Mouse (Mus musculus): ENCODE data around the gene Rccd1. TPM values are rescaled to one million over a fixed set of nuclear protein-coding genes. Genes with fewer than 3 reads are reported as not detected.

Rccd1 gene
- polyA plus RNA-seq, 1 experiment from 2014 or later: 7.5 TPM

GRCm38 (mm10) chr7:80294764-80295648, 29.2 kb downstream of the Rccd1 start:
- H3K36me3 ChIP-seq (replicated peaks; ENCODE audit: control insufficient read depth, insufficient read depth, low read depth, low read length): no peaks in the 10 kb centered on the region; the same call in 1 of the 2 replicates
- no peaks in the 10 kb centered on the region for H3K27me3 ChIP-seq (ENCODE audit: control insufficient read depth, insufficient read depth, low read length)
- peak overlapping the region; percentile 86 for H3K9ac ChIP-seq (replicated peaks; ENCODE audit: low read length)
- 9% methylated on average over 37 of the region's 37 CpGs for WGBS
- H3K9me3 ChIP-seq (replicated peaks; ENCODE audit: control insufficient read depth, low read length): no peaks in the 10 kb centered on the region
- peak; percentile 57 for DNase-seq (ENCODE audit: low spot score)
- ATAC-seq (replicated peaks; ENCODE audit: insufficient number of reproducible peaks, low FRiP score, low TSS enrichment, low read depth): peak; percentile 58
- H3K4me2 ChIP-seq (ENCODE audit: low read depth, low read length): peak overlapping the region; percentile 66
- no peaks in the 10 kb centered on the region for H3K4me1 ChIP-seq (ENCODE audit: control insufficient read depth, insufficient read depth, low read length)
- peak overlapping the region; percentile 78 for H3K27ac ChIP-seq (replicated peaks; ENCODE audit: low read depth, low read length)
- peak overlapping the region; percentile 91 for H3K4me3 ChIP-seq (ENCODE audit: low read depth, low read length)

GRCm38 (mm10) chr7:80294062-80294763, 30.0 kb downstream of the Rccd1 start, which contains the start of gene Prc1:
Gene Prc1, plus strand, starts transcription at chr7:80294450.
- Histone ChIP-seq H3K36me3 (replicated peaks; ENCODE audit: control insufficient read depth, insufficient read depth, low read depth, low read length) (no peaks in the 10 kb centered on the region; the same call in 1 of the 2 replicates), H3K27me3 (ENCODE audit: control insufficient read depth, insufficient read depth, low read length) (no peaks in the 10 kb centered on the region), H3K27ac (replicated peaks; ENCODE audit: low read depth, low read length) (peak within 1 kb of the TSS; percentile 78), H3K9me3 (replicated peaks; ENCODE audit: control insufficient read depth, low read length) (no peaks in the 10 kb centered on the region), H3K4me1 (ENCODE audit: control insufficient read depth, insufficient read depth, low read length) (no peaks in the 10 kb centered on the region), H3K4me2 (ENCODE audit: low read depth, low read length) (peak within 1 kb of the TSS; percentile 66), H3K4me3 (ENCODE audit: low read depth, low read length) (peak within 1 kb of the TSS; percentile 91), H3K9ac (replicated peaks; ENCODE audit: low read length) (peak within 1 kb of the TSS; percentile 86)
- WGBS: under 1% methylated on average over 52 of the region's 52 CpGs
- ATAC-seq (replicated peaks; ENCODE audit: insufficient number of reproducible peaks, low FRiP score, low TSS enrichment, low read depth) (peak; percentile 98), DNase-seq (ENCODE audit: low spot score) (peak; percentile 99)

GRCm38 (mm10) chr7:80287736-80288135, 36.5 kb downstream of the Rccd1 start:
- Histone ChIP-seq H3K9ac (replicated peaks; ENCODE audit: low read length) (no peak overlapping the region), H3K27ac (replicated peaks; ENCODE audit: low read depth, low read length) (no peak overlapping the region), H3K27me3 (ENCODE audit: control insufficient read depth, insufficient read depth, low read length) (no peaks in the 10 kb centered on the region), H3K36me3 (replicated peaks; ENCODE audit: control insufficient read depth, insufficient read depth, low read depth, low read length) (peaks cover 3% of the 10 kb centered on the region; the same call in 1 of the 2 replicates), H3K4me1 (ENCODE audit: control insufficient read depth, insufficient read depth, low read length) (no peaks in the 10 kb centered on the region), H3K4me2 (ENCODE audit: low read depth, low read length) (no peak overlapping the region), H3K9me3 (replicated peaks; ENCODE audit: control insufficient read depth, low read length) (no peaks in the 10 kb centered on the region), H3K4me3 (ENCODE audit: low read depth, low read length) (no peak overlapping the region)
- DNase-seq (ENCODE audit: low spot score) (no peak), ATAC-seq (replicated peaks; ENCODE audit: insufficient number of reproducible peaks, low FRiP score, low TSS enrichment, low read depth) (no peak)
- WGBS: 75% methylated on average over 10 of the region's 10 CpGs

- no peak for DNase-seq (ENCODE audit: low spot score)
- peaks cover 3% of the 10 kb centered on the region; the same call in 1 of the 2 replicates for H3K36me3 ChIP-seq (replicated peaks; ENCODE audit: control insufficient read depth, insufficient read depth, low read depth, low read length)
- no peak overlapping the region for H3K9ac ChIP-seq (replicated peaks; ENCODE audit: low read length)
- H3K4me1 ChIP-seq (ENCODE audit: control insufficient read depth, insufficient read depth, low read length): no peaks in the 10 kb centered on the region
- H3K27me3 ChIP-seq (ENCODE audit: control insufficient read depth, insufficient read depth, low read length): no peaks in the 10 kb centered on the region
- no peaks in the 10 kb centered on the region for H3K9me3 ChIP-seq (replicated peaks; ENCODE audit: control insufficient read depth, low read length)
- H3K27ac ChIP-seq (replicated peaks; ENCODE audit: low read depth, low read length): no peak overlapping the region
- WGBS: 94% methylated on average over 6 of the region's 6 CpGs
- H3K4me2 ChIP-seq (ENCODE audit: low read depth, low read length): no peak overlapping the region
- H3K4me3 ChIP-seq (ENCODE audit: low read depth, low read length): no peak overlapping the region
- no peak for ATAC-seq (replicated peaks; ENCODE audit: insufficient number of reproducible peaks, low FRiP score, low TSS enrichment, low read depth)
These were observed 38.5 kb downstream of the Rccd1 start for GRCm38 (mm10) chr7:80285725-80286124.

- no peaks in the 10 kb centered on the region for H3K27me3 ChIP-seq (ENCODE audit: control insufficient read depth, insufficient read depth, low read length)
These were observed 39.9 kb downstream of the Rccd1 start for GRCm38 (mm10) chr7:80284391-80284790.

GRCm38 (mm10) chr7:80283226-80283918, 40.9 kb downstream of the Rccd1 start:
- no peak overlapping the region for H3K27ac ChIP-seq (replicated peaks; ENCODE audit: low read depth, low read length)
- no peak overlapping the region for H3K4me3 ChIP-seq (ENCODE audit: low read depth, low read length)
- no peaks in the 10 kb centered on the region for H3K4me1 ChIP-seq (ENCODE audit: control insufficient read depth, insufficient read depth, low read length)
- H3K4me2 ChIP-seq (ENCODE audit: low read depth, low read length): no peak overlapping the region
- peaks cover 3% of the 10 kb centered on the region; the same call in 1 of the 2 replicates for H3K36me3 ChIP-seq (replicated peaks; ENCODE audit: control insufficient read depth, insufficient read depth, low read depth, low read length)
- no peaks in the 10 kb centered on the region for H3K9me3 ChIP-seq (replicated peaks; ENCODE audit: control insufficient read depth, low read length)
- H3K27me3 ChIP-seq (ENCODE audit: control insufficient read depth, insufficient read depth, low read length): no peaks in the 10 kb centered on the region
- ATAC-seq (replicated peaks; ENCODE audit: insufficient number of reproducible peaks, low FRiP score, low TSS enrichment, low read depth): no peak
- DNase-seq (ENCODE audit: low spot score): no peak
- H3K9ac ChIP-seq (replicated peaks; ENCODE audit: low read length): no peak overlapping the region
- WGBS: 79% methylated on average over 3 of the region's 3 CpGs

More at GRCm38 (mm10) chr7:80284391-80284790, 39.9 kb downstream of the Rccd1 start:
- Histone ChIP-seq H3K9me3 (replicated peaks; ENCODE audit: control insufficient read depth, low read length) (no peaks in the 10 kb centered on the region), H3K4me2 (ENCODE audit: low read depth, low read length) (no peak overlapping the region), H3K36me3 (replicated peaks; ENCODE audit: control insufficient read depth, insufficient read depth, low read depth, low read length) (peaks cover 3% of the 10 kb centered on the region; the same call in 1 of the 2 replicates), H3K9ac (replicated peaks; ENCODE audit: low read length) (no peak overlapping the region), H3K27ac (replicated peaks; ENCODE audit: low read depth, low read length) (no peak overlapping the region), H3K4me3 (ENCODE audit: low read depth, low read length) (no peak overlapping the region), H3K4me1 (ENCODE audit: control insufficient read depth, insufficient read depth, low read length) (no peaks in the 10 kb centered on the region)
- 91% methylated on average over 5 of the region's 5 CpGs for WGBS
- ATAC-seq (replicated peaks; ENCODE audit: insufficient number of reproducible peaks, low FRiP score, low TSS enrichment, low read depth) (no peak), DNase-seq (ENCODE audit: low spot score) (no peak)

- H3K4me1 ChIP-seq (ENCODE audit: control insufficient read depth, insufficient read depth, low read length): no peaks in the 10 kb centered on the region
- no peak for ATAC-seq (replicated peaks; ENCODE audit: insufficient number of reproducible peaks, low FRiP score, low TSS enrichment, low read depth)
- no peak for DNase-seq (ENCODE audit: low spot score)
- no peak overlapping the region for H3K4me2 ChIP-seq (ENCODE audit: low read depth, low read length)
- H3K27ac ChIP-seq (replicated peaks; ENCODE audit: low read depth, low read length): no peak overlapping the region
- H3K9me3 ChIP-seq (replicated peaks; ENCODE audit: control insufficient read depth, low read length): no peaks in the 10 kb centered on the region
- H3K36me3 ChIP-seq (replicated peaks; ENCODE audit: control insufficient read depth, insufficient read depth, low read depth, low read length): peaks cover 3% of the 10 kb centered on the region; the same call in 1 of the 2 replicates
- no peaks in the 10 kb centered on the region for H3K27me3 ChIP-seq (ENCODE audit: control insufficient read depth, insufficient read depth, low read length)
- no peak overlapping the region for H3K4me3 ChIP-seq (ENCODE audit: low read depth, low read length)
- H3K9ac ChIP-seq (replicated peaks; ENCODE audit: low read length): no peak overlapping the region
- 83% methylated on average over 3 of the region's 3 CpGs for WGBS
These were observed 42.6 kb downstream of the Rccd1 start for GRCm38 (mm10) chr7:80281646-80282045.

All from embryonic facial prominence, embryonic 11.5 days (tissue).